Mouse (Mus musculus) heart, embryonic 13.5 days (tissue): ENCODE results near the gene Shcbp1l. TPM values are rescaled to one million over a fixed set of nuclear protein-coding genes. Genes with fewer than 3 reads are reported as not detected.
"Not testable (repeated sequence)": the region's sequence is repeated elsewhere in the genome, so short reads cannot be mapped to it uniquely, and the experiment has no call there.

Experiments
- ATAC-seq: fragments of 200-750 bp; cut with Nextera tagmentation; 2 replicates; pipeline ENCODE4 v1.8.0; 2017; ENCODE audit warnings: moderate TSS enrichment; ENCODE audit not compliant: insufficient number of reproducible peaks, low FRiP score, low TSS enrichment; ENCODE audit errors: extremely low read depth
- H3K27ac ChIP-seq: fragments of 300-500 bp; sonication (generic); replicated peaks from 2 replicates; pipeline ENCODE4 v1.5.1; 2015; ENCODE audit warnings: moderate library complexity, mild to moderate bottlenecking, inconsistent platforms
- H3K27me3 ChIP-seq: fragments of 300-500 bp; sonication (generic); replicated peaks from 2 replicates; pipeline ENCODE4 v1.6.1; 2015; ENCODE audit warnings: mild to moderate bottlenecking, inconsistent platforms
- H3K36me3 ChIP-seq: fragments of 300-500 bp; sonication (generic); 2 replicates; pipeline ENCODE4 v1.6.1; 2015; ENCODE audit warnings: mild to moderate bottlenecking, inconsistent platforms
- H3K4me1 ChIP-seq: fragments of 300-500 bp; sonication (generic); 2 replicates; pipeline ENCODE4 v1.6.1; 2015; ENCODE audit warnings: inconsistent platforms
- H3K4me2 ChIP-seq: fragments of 300-500 bp; sonication (generic); 2 replicates; pipeline ENCODE4 v1.6.1; 2015; ENCODE audit warnings: inconsistent platforms, mild to moderate bottlenecking, moderate library complexity
- H3K4me3 ChIP-seq: fragments of 300-500 bp; sonication (generic); 2 replicates; pipeline ENCODE4 v1.5.1; 2015; ENCODE audit warnings: moderate library complexity, mild to moderate bottlenecking, inconsistent platforms
- H3K9ac ChIP-seq: fragments of 300-500 bp; sonication (generic); 2 replicates; pipeline ENCODE4 v1.6.1; 2015; ENCODE audit warnings: inconsistent platforms, mild to moderate bottlenecking, moderate library complexity
- H3K9me3 ChIP-seq: fragments of 300-500 bp; sonication (generic); 2 replicates; pipeline ENCODE4 v1.6.1; 2016; ENCODE audit warnings: inconsistent platforms
- WGBS: fragments of 180-500 bp; shearing (Covaris S2); methylation state at CpG from one replicate; pipeline ENCODE4 v1.1.7; 2015; ENCODE audit warnings: mixed read lengths; 5-methylcytosine and 5-hydroxymethylcytosine counted together
- polyA plus RNA-seq: library from polyadenylated mRNA; unstranded; fragments of >200 nt; fragmentation: Nextera tagmentation; extraction: Ambion mirVana; gene quantifications from 2 replicates; pipeline ENCODE4 v1.2.1, GENCODE M21; 2015

The Shcbp1l gene
- 0.31 and 0.33 TPM in 2 replicates for polyA plus RNA-seq

DNA sequence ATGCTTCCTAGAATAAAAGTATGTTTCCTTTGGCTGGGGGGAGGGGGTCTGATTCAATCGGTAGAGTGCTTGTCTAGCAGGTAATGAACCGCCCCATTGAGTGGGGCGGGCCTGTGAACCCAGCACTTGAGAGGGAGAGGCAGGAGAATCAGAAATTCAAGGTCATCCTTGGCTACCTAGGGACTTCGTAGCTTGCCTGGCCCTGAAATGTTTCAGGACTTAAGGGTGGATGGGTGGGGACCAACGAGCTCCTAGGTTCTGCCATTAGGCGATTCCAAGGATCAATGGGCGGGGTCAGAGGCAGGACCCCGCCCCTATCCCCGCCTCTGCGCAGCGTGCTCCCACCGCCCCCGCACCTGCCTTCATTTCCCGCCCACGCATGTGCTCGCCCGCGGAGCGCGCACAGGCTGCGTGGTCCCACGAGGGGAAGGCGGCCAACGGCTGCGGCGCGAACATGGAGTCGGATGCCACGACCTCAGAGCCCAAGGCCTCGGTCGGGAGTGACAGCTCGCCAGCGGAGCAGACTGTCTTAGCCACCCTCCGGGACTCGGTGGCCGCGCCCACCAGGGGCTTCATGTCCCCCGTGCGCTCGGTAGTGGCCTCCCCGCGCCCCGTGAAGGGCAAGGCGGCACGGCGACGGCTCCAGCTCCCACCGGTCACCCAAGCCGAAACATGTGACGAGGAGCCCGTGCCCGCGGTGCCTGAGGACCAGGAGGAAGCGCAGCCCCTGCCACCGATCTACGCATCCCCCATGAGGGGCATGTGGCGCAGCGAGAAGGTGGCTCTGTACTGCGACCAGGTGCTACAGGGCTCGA, at the start of gene Shcbp1l:
Gene Shcbp1l (plus strand): TSS at position 393 of the 815 bp plus-strand sequence.
- peak within 1 kb of the TSS; percentile 71 for H3K9ac ChIP-seq

GRCm38 (mm10) chr1:153376446-153376845, 48.5 kb upstream of the Shcbp1l start:
- Histone ChIP-seq H3K4me1 (0 out of 2 replicates have a peak, but pooled peaks cover 4% of the 10 kb centered on the region), H3K9ac (no peak overlapping the region), H3K4me2 (no peak overlapping the region), H3K9me3 (no peaks in the 10 kb centered on the region), H3K36me3 (no peaks in the 10 kb centered on the region), H3K27me3 (no peaks in the 10 kb centered on the region), H3K27ac (no peak overlapping the region), H3K4me3 (no peak overlapping the region)
- ATAC-seq: no peak
- WGBS: 41% methylated on average over 6 of the region's 6 CpGs

More for the DNA sequence above, at the start of gene Shcbp1l:
- H3K9me3 ChIP-seq: no peaks in the 10 kb centered on the region
- H3K27ac ChIP-seq: no peak within 1 kb of the TSS
- peaks cover 9% of the 10 kb centered on the region for H3K4me1 ChIP-seq
- H3K4me3 ChIP-seq: peak within 1 kb of the TSS; percentile 56
- H3K27me3 ChIP-seq: peaks cover 21% of the 10 kb centered on the region
- peak within 1 kb of the TSS; percentile 82 for H3K4me2 ChIP-seq
- no peaks in the 10 kb centered on the region for H3K36me3 ChIP-seq
- 2% methylated on average over 60 of the region's 60 CpGs for WGBS
- ATAC-seq: peak; percentile 74; the same call in 1 of the 2 replicates

DNA sequence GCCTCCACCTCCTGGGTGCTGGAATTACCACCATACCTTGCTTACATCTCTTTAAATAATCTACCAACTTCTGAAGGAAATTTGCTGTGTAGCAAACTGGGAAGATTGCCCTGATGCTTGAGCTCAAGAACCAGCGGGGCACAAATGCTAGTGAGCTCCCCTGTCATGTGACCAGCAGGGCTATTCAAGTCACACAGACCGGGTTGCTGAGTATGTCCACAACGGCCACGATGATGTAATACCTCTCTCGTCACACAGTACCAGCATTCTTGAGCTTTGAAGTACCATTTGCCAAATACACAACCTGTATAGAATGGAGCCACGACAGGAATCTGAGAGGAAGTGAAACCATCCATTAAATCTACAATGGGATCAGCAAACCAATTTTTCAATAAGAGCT, 46.4 kb upstream of the Shcbp1l start:
- H3K27ac ChIP-seq: no peak overlapping the region
- H3K36me3 ChIP-seq: no peaks in the 10 kb centered on the region
- 0 out of 2 replicates have a peak, but pooled peaks cover 4% of the 10 kb centered on the region for H3K4me1 ChIP-seq
- no peaks in the 10 kb centered on the region for H3K9me3 ChIP-seq
- no peak overlapping the region for H3K4me2 ChIP-seq
- no peaks in the 10 kb centered on the region for H3K27me3 ChIP-seq
- no peak for ATAC-seq
- no peak overlapping the region for H3K4me3 ChIP-seq
- 51% methylated on average over 6 of the region's 6 CpGs for WGBS
- H3K9ac ChIP-seq: no peak overlapping the region

GRCm38 (mm10) chr1:153379832-153380231, 45.1 kb upstream of the Shcbp1l start:
- ATAC-seq: no peak
- WGBS: 71% methylated on average over 5 of the region's 5 CpGs
- no peak overlapping the region for H3K27ac ChIP-seq

DNA sequence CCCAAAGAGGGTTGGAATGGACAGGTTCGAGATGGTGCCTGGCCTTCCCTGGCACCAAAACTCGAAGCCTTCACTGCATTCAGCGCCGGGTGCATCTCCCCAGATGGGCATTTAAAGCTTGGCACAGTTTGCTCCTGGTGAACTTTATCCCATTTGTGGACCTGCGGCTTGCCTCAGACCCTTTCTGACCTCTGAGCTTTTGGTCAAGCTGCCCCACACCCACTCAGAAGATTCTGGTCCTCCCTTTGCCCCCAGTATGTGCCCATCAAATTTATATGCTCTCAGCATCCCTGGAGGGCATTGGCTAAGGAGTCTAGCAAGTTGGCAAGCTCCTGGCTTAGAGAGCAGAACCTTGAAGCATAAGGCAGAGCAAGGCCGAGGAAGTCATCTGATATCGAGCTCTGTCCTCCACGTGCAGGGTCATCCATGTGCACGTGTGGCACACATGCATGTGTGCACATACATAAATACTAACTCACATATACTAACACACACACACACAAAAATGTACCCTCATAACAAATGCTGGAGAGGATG, 44.1 kb upstream of the Shcbp1l start:
- Histone ChIP-seq H3K27ac (no peak overlapping the region), H3K9me3 (no peaks in the 10 kb centered on the region), H3K27me3 (no peaks in the 10 kb centered on the region), H3K9ac (no peak overlapping the region), H3K4me2 (no peak overlapping the region), H3K36me3 (no peaks in the 10 kb centered on the region), H3K4me1 (0 out of 2 replicates have a peak, but pooled peaks cover 4% of the 10 kb centered on the region), H3K4me3 (no peak overlapping the region)
- WGBS: 77% methylated on average over 9 of the region's 9 CpGs
- no peak for ATAC-seq

More at GRCm38 (mm10) chr1:153379832-153380231, 45.1 kb upstream of the Shcbp1l start:
- no peaks in the 10 kb centered on the region for H3K9me3 ChIP-seq
- no peaks in the 10 kb centered on the region for H3K27me3 ChIP-seq
- H3K36me3 ChIP-seq: no peaks in the 10 kb centered on the region
- no peak overlapping the region for H3K9ac ChIP-seq
- 0 out of 2 replicates have a peak, but pooled peaks cover 4% of the 10 kb centered on the region for H3K4me1 ChIP-seq
- no peak overlapping the region for H3K4me2 ChIP-seq
- H3K4me3 ChIP-seq: no peak overlapping the region

DNA sequence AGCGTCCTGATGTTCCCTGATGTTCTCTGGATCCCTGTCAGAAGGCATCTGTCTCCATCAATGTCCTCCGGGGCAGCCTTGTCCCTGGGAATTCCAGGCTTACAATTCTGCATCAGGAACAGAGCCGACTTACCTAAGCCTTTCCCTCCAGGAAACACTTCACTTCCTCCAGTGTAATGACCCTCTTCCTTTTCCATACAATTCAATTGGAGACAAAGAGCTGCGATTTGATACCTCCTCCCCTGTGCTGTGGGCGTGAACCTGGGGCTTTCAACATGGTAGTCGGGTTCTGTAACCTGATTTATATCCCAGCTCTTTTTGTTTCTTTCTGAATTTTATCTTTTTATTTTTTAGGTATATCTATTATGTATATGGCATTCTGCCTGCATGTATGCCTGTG, 39.9 kb upstream of the Shcbp1l start:
- no peak overlapping the region for H3K4me3 ChIP-seq
- H3K27me3 ChIP-seq: no peaks in the 10 kb centered on the region
- H3K9ac ChIP-seq: no peak overlapping the region
- H3K27ac ChIP-seq: no peak overlapping the region
- peaks cover 4% of the 10 kb centered on the region; the same call in 1 of the 2 replicates for H3K4me1 ChIP-seq
- H3K36me3 ChIP-seq: no peaks in the 10 kb centered on the region
- no peak for ATAC-seq
- no peaks in the 10 kb centered on the region for H3K9me3 ChIP-seq
- no peak overlapping the region for H3K4me2 ChIP-seq
- WGBS: 63% methylated on average over 6 of the region's 6 CpGs

DNA sequence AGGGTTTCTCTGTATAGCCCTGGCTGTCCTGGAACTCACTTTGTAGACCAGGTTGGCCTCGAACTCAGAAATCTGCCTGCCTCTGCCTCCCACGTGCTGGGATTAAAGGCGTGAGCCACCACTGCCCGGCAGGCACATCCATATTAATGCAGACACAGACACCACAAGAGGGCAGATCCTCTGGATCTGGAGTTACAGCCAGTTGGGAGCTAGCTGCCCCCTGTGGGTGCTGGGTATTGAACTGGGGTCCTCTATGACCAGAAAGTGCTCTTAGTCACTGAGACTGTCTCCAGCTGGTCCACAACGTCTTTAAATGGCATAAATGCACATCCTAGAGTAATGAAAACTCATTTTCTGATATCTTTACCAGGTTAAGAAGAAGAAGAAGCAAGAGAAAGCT, 39.3 kb upstream of the Shcbp1l start:
- H3K9ac ChIP-seq, H3K27me3 ChIP-seq, H3K27ac ChIP-seq, H3K36me3 ChIP-seq, H3K9me3 ChIP-seq, H3K4me1 ChIP-seq, ATAC-seq, H3K4me2 ChIP-seq, H3K4me3 ChIP-seq: not testable (repeated sequence)
- 81% methylated on average over 5 of the region's 5 CpGs for WGBS

DNA sequence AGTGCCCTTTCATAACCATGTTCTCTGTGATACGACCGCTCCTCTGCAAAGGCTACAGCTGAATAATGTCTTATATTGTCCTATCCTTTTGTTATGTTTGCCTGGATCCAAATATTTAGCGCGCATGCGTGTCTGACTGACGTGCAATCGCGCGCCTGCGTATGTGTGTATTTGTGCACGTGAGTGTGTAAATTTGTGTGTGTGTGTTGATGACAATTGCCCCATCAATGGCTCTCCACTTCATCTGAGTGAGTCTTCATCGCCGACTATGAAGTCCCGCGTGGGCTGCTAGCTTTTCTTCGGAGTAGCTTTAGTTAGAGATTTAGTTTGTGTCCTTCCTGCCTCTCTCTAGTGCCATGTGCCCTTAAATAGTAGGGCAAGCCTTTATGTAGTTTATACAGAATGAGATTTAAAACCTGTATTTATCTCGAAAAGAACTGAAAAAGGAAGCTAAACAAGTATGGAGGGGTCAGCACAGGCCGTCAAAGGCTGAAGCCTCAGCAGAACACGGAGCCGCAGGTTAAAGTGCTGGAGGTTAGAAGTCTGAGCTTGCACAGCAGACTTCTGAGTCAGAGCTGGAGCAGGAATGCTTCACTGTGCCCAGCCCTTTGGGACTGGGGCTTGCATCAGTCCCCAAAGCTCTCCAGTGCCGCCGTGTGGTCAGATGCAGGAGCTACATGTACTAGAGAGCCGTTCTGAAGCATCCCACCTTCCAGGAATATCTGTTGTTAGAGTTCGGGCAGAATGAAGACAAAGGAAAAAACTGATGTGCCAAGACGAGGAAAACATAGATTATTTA, 38.5 kb upstream of the Shcbp1l start:
- Histone ChIP-seq H3K4me2 (no peak overlapping the region; the same call in 1 of the 2 replicates), H3K36me3 (no peaks in the 10 kb centered on the region), H3K4me3 (no peak overlapping the region), H3K27ac (0 out of 2 replicates have a peak overlapping the region, but pooled peaks have one; percentile 9), H3K9ac (peak overlapping the region; percentile 7; the same call in 1 of the 2 replicates), H3K9me3 (no peaks in the 10 kb centered on the region), H3K4me1 (peaks cover 4% of the 10 kb centered on the region; the same call in 1 of the 2 replicates), H3K27me3 (no peaks in the 10 kb centered on the region)
- peak; percentile 54; the same call in 1 of the 2 replicates for ATAC-seq
- 50% methylated on average over 25 of the region's 25 CpGs for WGBS

- ATAC-seq, H3K9ac ChIP-seq: not testable (repeated sequence)
Observed at GRCm38 (mm10) chr1:153395706-153396105, 29.3 kb upstream of the Shcbp1l start.

DNA sequence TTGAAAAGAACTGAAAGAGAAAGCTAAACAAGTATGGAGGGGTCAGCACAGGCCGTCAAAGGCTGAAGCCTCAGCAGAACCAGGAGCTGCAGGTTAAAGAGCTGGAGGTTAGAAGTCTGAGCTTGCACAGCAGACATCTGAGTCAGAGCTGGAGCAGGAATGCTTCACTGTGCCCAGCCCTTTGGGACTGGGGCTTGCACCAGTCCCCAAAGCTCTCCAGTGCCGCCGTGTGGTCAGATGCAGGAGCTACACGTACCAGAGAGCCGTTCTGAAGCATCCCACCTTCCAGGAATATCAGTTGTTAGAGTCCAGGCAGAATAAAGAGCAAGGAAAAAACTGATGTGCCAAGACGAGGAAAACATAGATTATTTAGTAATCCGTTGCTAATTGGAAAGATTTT, 23.2 kb upstream of the Shcbp1l start:
- Histone ChIP-seq H3K36me3 (no peaks in the 10 kb centered on the region), H3K4me3 (no peak overlapping the region), H3K4me2 (0 out of 2 replicates have a peak overlapping the region, but pooled peaks have one; percentile 4), H3K27me3 (no peaks in the 10 kb centered on the region), H3K9ac (no peak overlapping the region), H3K4me1 (0 out of 2 replicates have a peak, but pooled peaks cover 5% of the 10 kb centered on the region), H3K9me3 (no peaks in the 10 kb centered on the region), H3K27ac (no peak overlapping the region)
- WGBS: under 1% methylated on average over 7 of the region's 7 CpGs
- no peak for ATAC-seq

More at GRCm38 (mm10) chr1:153395706-153396105, 29.3 kb upstream of the Shcbp1l start:
- not testable (repeated sequence) for H3K4me3 ChIP-seq, H3K9me3 ChIP-seq, H3K27ac ChIP-seq, H3K36me3 ChIP-seq, H3K4me2 ChIP-seq, H3K4me1 ChIP-seq, H3K27me3 ChIP-seq
- WGBS: 71% methylated on average over 4 of the region's 4 CpGs

- H3K9ac ChIP-seq, H3K36me3 ChIP-seq, H3K4me1 ChIP-seq, H3K4me2 ChIP-seq, ATAC-seq, H3K27me3 ChIP-seq, H3K4me3 ChIP-seq, H3K27ac ChIP-seq, H3K9me3 ChIP-seq: not testable (repeated sequence)
- WGBS: 76% methylated on average over 11 of the region's 11 CpGs
Observed at GRCm38 (mm10) chr1:153407641-153408040, 17.3 kb upstream of the Shcbp1l start.
